ENCODE assay signal across 14 mouse cellular contexts in genomic region chr13:99188625-99189024, GRCm38 (mm10). TPM values are rescaled to one million over a fixed set of nuclear protein-coding genes. Genes with fewer than 3 reads are reported as not detected.
DNase-seq lines count a peak whose midpoint lies in the region; ATAC-seq and TF ChIP-seq lines count a peak whose summit lies in the region.
"Had no signal": no experiment of that assay in that cellular context is flagged by ENCODE, and none has a peak within 500 bp of the region (broad histone marks: within the 10 kb centered on the region; RNA-seq: fewer than 3 reads in every experiment).

No protein-coding gene starts in this region.

- DNase-seq in adrenal gland, adult 8-10 months, result peak; percentile 37
- DNase-seq in adrenal gland, adult 18-20 months (ENCODE audit: low spot score in 2 of 2), result no peak
- DNase-seq in gastrocnemius, adult 2 months, result no peak
- DNase-seq in gastrocnemius, adult 8-10 months (ENCODE audit: low spot score in 2 of 2), result no peak
- DNase-seq in layer of hippocampus, adult 9-10 months (ENCODE audit: low spot score), result peak; percentile 42
- no peak for DNase-seq in layer of hippocampus, adult 11-12 months (ENCODE audit: low spot score)
- peak; percentile 70 for DNase-seq in Muller cell, postnatal 12 days (ENCODE audit: inconsistent ontology term)
- DNase-seq: thymus, postnatal 36 days had no signal

- ATAC-seq in megakaryocyte-erythroid progenitor cell, adult 5-6 weeks (replicated peaks; ENCODE audit: low FRiP score, low TSS enrichment, poor library complexity, severe bottlenecking), result no peak
- ATAC-seq: forebrain, embryonic 13.5 days; intestine, postnatal 0 days had no signal

- peak overlapping the region; percentile 69 for H3K4me3 ChIP-seq in gastrocnemius, adult 2 months
- H3K4me3 ChIP-seq: embryonic facial prominence, embryonic 13.5 days; forebrain, embryonic 13.5 days; limb, embryonic 12.5 days had no signal

- H3K27ac ChIP-seq in gastrocnemius, adult 2 months, result peak overlapping the region; percentile 89
- H3K27ac ChIP-seq: embryonic facial prominence, embryonic 13.5 days; forebrain, embryonic 13.5 days; limb, embryonic 12.5 days; macrophage had no signal

- no peak for TF ChIP-seq CTCF in gastrocnemius, adult 2 months (IDR thresholded peaks at IDR 0.05)

- intact Hi-C loops in gastrocnemius, adult 2 months (cut with DNase I), result loop anchor here (1.0 kb wide), 1 partner anchor 38 kb away; no protein-coding TSS in a partner anchor

RNA-seq across cellular contexts. Expression of gene Zfp366, which starts 4.0 kb away (rescaled TPM):
- total RNA-seq in adrenal gland, adult 8-10 months (2022), result 1 to 10 TPM; 3.6 to 6.7 (median 5.0) TPM
- total RNA-seq in adrenal gland, adult 18-20 months (2021), result 1 to 10 TPM; 5.2 to 5.7 TPM
- total RNA-seq in gastrocnemius, adult 2 months (2021), result 1 to 10 TPM; 3.1 to 7.8 TPM
- 1 to 10 TPM; 2.2 to 3.6 (median 2.8) TPM for total RNA-seq in gastrocnemius, adult 8-10 months (2022)
- not detected in 2 replicates for total RNA-seq in megakaryocyte-erythroid progenitor cell, adult 5-6 weeks (2014; fragmentation: Nextera tagmentation)
- total RNA-seq in megakaryocyte-erythroid progenitor cell, adult 5-6 weeks (2017), result 0.47 TPM in 1 of 2 replicates, not detected in the other

Comparison
In these comparisons a context has a peak if more than half of its experiments do, and no peak if none do; other contexts are left out.
1. DNase-seq: peak in adrenal gland, adult 8-10 months (single experiment), layer of hippocampus, adult 9-10 months (single experiment) and Muller cell, postnatal 12 days (single experiment); none in adrenal gland, adult 18-20 months (0 of 2), gastrocnemius, adult 2 months (single experiment), gastrocnemius, adult 8-10 months (0 of 2) and layer of hippocampus, adult 11-12 months (single experiment).